Mouse (Mus musculus) T-cell, adult 2 months (primary cell): ENCODE measurements around the gene Prrg2.

Experiments used
- DNase-seq: peaks from one replicate; pipeline ENCODE4 v3.0.0; 2022; ENCODE audit warnings: low spot score

The Prrg2 gene

GRCm38 (mm10) chr7:45008411-45008810, 54.1 kb downstream of the Prrg2 start:
- no peak for DNase-seq

- no peak for DNase-seq
Measured at GRCm38 (mm10) chr7:45007846-45008245, 54.6 kb downstream of the Prrg2 start.

GRCm38 (mm10) chr7:45007141-45007540, 55.3 kb downstream of the Prrg2 start:
- DNase-seq: no peak

- no peak for DNase-seq
Measured at GRCm38 (mm10) chr7:45006503-45006902, 56.0 kb downstream of the Prrg2 start.

GRCm38 (mm10) chr7:45005321-45005992, 57.0 kb downstream of the Prrg2 start:
- DNase-seq: no peak

GRCm38 (mm10) chr7:45004546-45004945, 57.9 kb downstream of the Prrg2 start:
- no peak for DNase-seq
